Mouse (Mus musculus) stomach, postnatal 0 days (tissue): ENCODE results near the gene B3galnt2.

Experiments
- CTCF ChIP-seq: IDR thresholded peaks from 2 replicates; pipeline ENCODE4 v1.5.1; 2016; ENCODE audit warnings: antibody characterized with exemption, low read depth, mild to moderate bottlenecking, moderate library complexity
- EP300 ChIP-seq: optimal IDR thresholded peaks from 2 replicates; pipeline ENCODE3; 2016; ENCODE audit warnings: antibody characterized with exemption

- TF ChIP-seq CTCF: no peak
- TF ChIP-seq EP300: no peak
Measured at GRCm38 (mm10) chr13:13966172-13966571, 11.9 kb downstream of the B3galnt2 start.
